Mouse (Mus musculus) layer of hippocampus, adult 6 months (tissue): ENCODE results near the gene Prr23a2. TPM values are rescaled to one million over a fixed set of nuclear protein-coding genes. Genes with fewer than 3 reads are reported as not detected.

Source experiments
- long read RNA-seq, 2 experiments: library from polyadenylated mRNA; unstranded; transcript quantifications; one replicate each; pipeline ENCODE4 v2.0.0; 2019 to 2020
- polyA plus RNA-seq: library from polyadenylated mRNA; unstranded; fragments of <200 nt; fragmentation: Nextera tagmentation; gene quantifications from 2 replicates; pipeline ENCODE4 v1.2.3, GENCODE M21; 2021

Prr23a2 gene
- not detected in 2 replicates for polyA plus RNA-seq
- long read RNA-seq, experiment 1, result 0 reads
- long read RNA-seq, experiment 2, result 0 reads

DNA sequence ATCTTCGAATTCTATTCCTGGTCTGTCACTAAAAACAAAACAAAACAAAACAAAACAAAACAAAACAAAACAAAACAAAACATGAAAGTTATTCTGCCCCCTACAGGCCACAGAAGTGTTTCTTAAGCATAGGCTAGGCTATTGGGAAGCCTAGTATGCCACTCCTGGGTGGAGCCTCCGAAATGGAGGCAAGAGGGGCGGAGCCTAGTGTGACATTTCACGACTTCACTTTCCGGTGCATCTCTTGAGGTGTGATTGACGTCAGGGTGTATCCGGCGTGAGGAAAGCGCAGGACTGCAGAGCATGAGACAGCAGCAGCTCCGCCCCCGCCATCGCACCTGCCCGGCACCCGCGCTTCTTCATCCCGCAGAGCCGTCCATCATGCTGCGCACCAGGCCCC is at the start of gene Prr23a2:
TSS of gene Prr23a2 (plus strand) at position 285 of the 400 bp plus-strand sequence.

GRCm38 (mm10) chr9:98842117-98842516 is 14.2 kb upstream of the Prr23a2 start, which contains the start of gene Prr23a1:
Prr23a1 (plus strand) TSS chr9:98842503.

GRCm38 (mm10) chr9:98864571-98864970 is 8.3 kb downstream of the Prr23a2 start, which contains the start of gene Prr23a3:
Prr23a3 (plus strand) TSS chr9:98864767.

DNA sequence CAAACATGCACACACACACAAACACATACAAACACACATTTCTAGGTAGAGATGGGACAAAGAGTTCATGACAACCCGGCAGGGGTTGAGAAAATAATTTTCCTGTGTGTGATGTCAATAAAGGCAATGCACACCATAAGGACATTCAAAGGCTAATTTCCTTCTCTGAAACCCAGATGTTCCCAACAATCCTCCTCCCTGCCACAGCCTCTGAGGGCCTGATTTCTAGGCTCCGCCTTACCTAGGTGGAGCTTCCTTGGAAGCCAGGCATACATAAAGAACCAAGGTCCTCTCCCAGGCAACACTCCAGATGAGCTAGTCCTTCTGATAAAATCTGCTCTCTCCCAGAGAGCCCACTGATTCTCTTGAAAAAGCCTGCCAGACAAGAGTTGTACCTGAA is 46.5 kb downstream of the Prr23a2 start, which contains the start of gene 7420426K07Rik:
TSS of gene 7420426K07Rik (plus strand) at position 301 of the 400 bp plus-strand sequence.

Other genes with a start within 250 kb of the Prr23a2 start
- not detected in 2 replicates for gene Prr23a1, start 14.0 kb upstream of the Prr23a2 start, polyA plus RNA-seq
- not detected in 2 replicates for gene Prr23a3, start 8.3 kb downstream of the Prr23a2 start, polyA plus RNA-seq
- gene 7420426K07Rik, start 46.6 kb downstream of the Prr23a2 start, polyA plus RNA-seq, result not detected in 2 replicates
- gene Foxl2, start 98.8 kb downstream of the Prr23a2 start, polyA plus RNA-seq, result 0.04 TPM in 1 of 2 replicates, not detected in the other
- 86.6 and 94.7 TPM in 2 replicates for gene Faim, start 129.9 kb downstream of the Prr23a2 start, polyA plus RNA-seq
- 0.18 and 0.20 TPM in 2 replicates for gene Gm1123, start 179.2 kb downstream of the Prr23a2 start, polyA plus RNA-seq